Mouse (Mus musculus): Measurements from ENCODE around the gene Cobl. TPM values are rescaled to one million over a fixed set of nuclear protein-coding genes. Genes with fewer than 3 reads are reported as not detected.
A peak's percentile ranks its signal among the peaks of the same experiment; 100 is the strongest.

Gene Cobl
- total RNA-seq, 1 experiment, result 36.5 TPM

DNA sequence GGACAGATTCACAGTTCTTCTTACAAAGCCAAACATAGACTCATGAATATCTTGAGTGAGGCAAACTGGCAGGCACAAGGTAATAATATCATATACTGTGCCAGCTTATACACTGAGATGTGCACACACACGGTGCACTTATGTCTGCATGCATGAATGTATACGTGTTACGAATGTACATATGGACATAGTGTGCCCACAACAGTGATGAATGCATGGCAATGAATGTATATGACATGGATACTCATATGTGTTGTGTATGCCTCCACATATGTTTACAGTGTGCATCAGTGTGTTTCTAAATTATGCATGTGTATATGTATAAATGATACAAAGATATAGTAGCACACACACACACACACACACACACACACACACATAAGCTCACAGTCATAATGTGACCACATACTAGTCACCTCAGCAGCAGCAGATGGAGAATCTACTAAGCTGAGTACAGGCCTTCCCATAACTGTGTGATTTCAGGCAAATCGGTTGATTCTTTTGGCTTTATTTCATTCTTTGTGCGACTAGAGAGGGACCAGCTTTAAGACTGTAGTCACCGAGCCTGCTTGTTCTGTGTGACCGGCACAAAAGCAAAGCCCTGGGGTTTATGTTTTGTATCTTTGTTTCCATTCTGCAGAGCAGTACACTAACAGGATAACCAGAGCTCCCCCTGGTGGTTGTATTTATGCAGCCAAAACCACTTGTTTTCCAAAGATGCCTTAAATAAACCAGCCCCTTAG, 173.7 kb downstream of the Cobl start:
- Histone ChIP-seq H3K27ac (ENCODE audit: insufficient read depth, low read depth, low read length, poor library complexity, severe bottlenecking) (no peak overlapping the region), H3K36me3 (ENCODE audit: control insufficient read depth, insufficient read depth, low read length, poor library complexity, severe bottlenecking) (peaks cover 5% of the 10 kb centered on the region; the same call in 1 of the 2 replicates), H3K4me1 (ENCODE audit: control insufficient read depth in 2 of 2, insufficient read depth in 2 of 2, low read length in 2 of 2, poor library complexity in 1 of 2) (no peaks in the 10 kb centered on the region; a peak in 1 of 4 replicates), H3K9ac (ENCODE audit: insufficient read depth, low read depth, low read length, poor library complexity, severe bottlenecking) (no peak overlapping the region), H3K9me3 (ENCODE audit: control insufficient read depth, insufficient read depth, low read depth, low read length) (no peaks in the 10 kb centered on the region), H3K4me3 (ENCODE audit: insufficient read depth in 1 of 2, low read depth in 1 of 2, low read length in 2 of 2, poor library complexity in 1 of 2, severe bottlenecking in 1 of 2) (no peak overlapping the region)
- TF ChIP-seq ZC3H11A (IDR thresholded peaks at IDR 0.05; ENCODE audit: borderline replicate concordance, low read depth, low read length) (0 out of 2 replicates have a peak, but pooled peaks have one; percentile 30), ZNF384 (IDR thresholded peaks at IDR 0.05; ENCODE audit: low read depth, low read length) (no peak)
- peak; percentile 62 for DNase-seq (ENCODE audit: low read depth, low spot score)
- in situ Hi-C loops (cut with MboI; ENCODE audit: low sequenced_read_pairs in 2 of 2, unreplicated experiment in 2 of 2), result no loop called here

DNA sequence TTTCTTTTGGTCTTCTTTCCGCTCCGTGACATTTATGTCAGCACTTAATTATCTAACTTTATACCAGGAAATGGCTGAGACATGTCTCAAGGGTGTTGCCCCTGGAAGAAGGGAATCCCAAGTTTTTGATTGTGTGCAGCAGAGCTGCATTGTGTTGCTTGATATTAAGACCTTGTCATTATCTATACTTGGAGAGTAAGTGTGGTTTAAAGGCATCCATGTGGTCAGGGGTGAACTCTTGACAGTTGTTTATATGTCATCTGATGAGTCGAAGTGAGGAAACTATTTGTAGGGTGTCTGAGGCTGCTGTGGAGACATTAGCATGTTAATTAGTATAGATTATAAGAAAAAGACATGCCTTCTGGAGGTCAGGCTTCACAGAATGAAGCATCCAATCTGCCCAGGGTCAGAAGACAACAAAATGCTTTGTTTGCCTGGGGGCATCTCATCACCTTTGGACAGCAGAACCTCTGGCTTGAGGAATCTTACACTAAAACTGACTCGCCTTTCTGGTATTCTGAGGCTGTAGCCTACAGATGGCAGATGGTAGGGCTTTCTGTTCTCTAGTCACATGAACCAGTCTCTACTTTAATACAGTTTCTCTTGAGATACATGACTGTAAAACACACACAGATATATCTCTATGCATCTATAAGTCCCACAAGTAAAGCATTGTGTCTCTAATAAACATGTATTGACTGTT, 179.3 kb downstream of the Cobl start:
- no peak overlapping the region for H3K9ac ChIP-seq (ENCODE audit: insufficient read depth, low read depth, low read length, poor library complexity, severe bottlenecking)
- TF ChIP-seq CHD2 (IDR thresholded peaks at IDR 0.05; ENCODE audit: low read depth, low read length), result no peak
- TF ChIP-seq ZNF384 (IDR thresholded peaks at IDR 0.05; ENCODE audit: low read depth, low read length), result no peak
- TF ChIP-seq HCFC1 (IDR thresholded peaks at IDR 0.05; ENCODE audit: borderline replicate concordance, insufficient read depth, low read length), result no peak
- TF ChIP-seq MAFK (IDR thresholded peaks at IDR 0.05; ENCODE audit: insufficient read depth, low read depth, low read length), result no peak
- TF ChIP-seq ZC3H11A (IDR thresholded peaks at IDR 0.05; ENCODE audit: borderline replicate concordance, low read depth, low read length), result no peak
- DNase-seq (ENCODE audit: low read depth, low spot score), result no peak
- H3K27ac ChIP-seq (ENCODE audit: insufficient read depth, low read depth, low read length, poor library complexity, severe bottlenecking), result no peak overlapping the region
- H3K9me3 ChIP-seq (ENCODE audit: control insufficient read depth, insufficient read depth, low read depth, low read length), result no peaks in the 10 kb centered on the region
- no peak overlapping the region for H3K4me3 ChIP-seq (ENCODE audit: insufficient read depth in 1 of 2, low read depth in 1 of 2, low read length in 2 of 2, poor library complexity in 1 of 2, severe bottlenecking in 1 of 2)
- in situ Hi-C loops (cut with MboI; ENCODE audit: low sequenced_read_pairs in 2 of 2, unreplicated experiment in 2 of 2), result no loop called here
- H3K4me1 ChIP-seq (ENCODE audit: control insufficient read depth in 2 of 2, insufficient read depth in 2 of 2, low read length in 2 of 2, poor library complexity in 1 of 2), result no peaks in the 10 kb centered on the region
- H3K36me3 ChIP-seq (ENCODE audit: control insufficient read depth, insufficient read depth, low read length, poor library complexity, severe bottlenecking), result peaks cover 5% of the 10 kb centered on the region; the same call in 1 of the 2 replicates

DNA sequence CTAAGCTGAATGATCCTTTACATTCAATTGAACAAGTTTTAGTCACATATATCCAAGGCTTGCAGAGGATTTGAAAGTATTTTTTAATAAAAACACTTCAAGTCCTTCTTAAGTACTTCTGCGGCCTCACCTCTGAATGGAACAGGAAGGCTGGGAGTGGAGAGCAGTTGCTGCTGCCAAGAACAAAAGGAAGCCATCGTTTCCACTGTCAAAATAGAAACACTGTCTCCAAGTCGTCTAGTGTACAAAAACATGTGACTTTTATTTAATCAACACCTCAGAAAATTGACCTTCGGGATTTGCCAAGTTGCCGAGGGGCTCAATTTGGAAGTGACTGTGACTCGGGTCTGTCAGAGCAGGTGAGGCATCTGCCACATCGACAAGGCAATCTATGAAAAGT, 184.0 kb downstream of the Cobl start:
- Histone ChIP-seq H3K4me3 (ENCODE audit: insufficient read depth in 1 of 2, low read depth in 1 of 2, low read length in 2 of 2, poor library complexity in 1 of 2, severe bottlenecking in 1 of 2) (no peak overlapping the region), H3K9ac (ENCODE audit: insufficient read depth, low read depth, low read length, poor library complexity, severe bottlenecking) (no peak overlapping the region), H3K4me1 (ENCODE audit: control insufficient read depth in 2 of 2, insufficient read depth in 2 of 2, low read length in 2 of 2, poor library complexity in 1 of 2) (no peaks in the 10 kb centered on the region), H3K36me3 (ENCODE audit: control insufficient read depth, insufficient read depth, low read length, poor library complexity, severe bottlenecking) (no peaks in the 10 kb centered on the region), H3K27ac (ENCODE audit: insufficient read depth, low read depth, low read length, poor library complexity, severe bottlenecking) (no peak overlapping the region), H3K9me3 (ENCODE audit: control insufficient read depth, insufficient read depth, low read depth, low read length) (no peaks in the 10 kb centered on the region)
- no peak for TF ChIP-seq ZC3H11A (IDR thresholded peaks at IDR 0.05; ENCODE audit: borderline replicate concordance, low read depth, low read length)
- TF ChIP-seq ZNF384 (IDR thresholded peaks at IDR 0.05; ENCODE audit: low read depth, low read length), result no peak
- TF ChIP-seq MAFK (IDR thresholded peaks at IDR 0.05; ENCODE audit: insufficient read depth, low read depth, low read length), result no peak
- no peak for DNase-seq (ENCODE audit: low read depth, low spot score)
- in situ Hi-C loops (cut with MboI; ENCODE audit: low sequenced_read_pairs in 2 of 2, unreplicated experiment in 2 of 2), result no loop called here

DNA sequence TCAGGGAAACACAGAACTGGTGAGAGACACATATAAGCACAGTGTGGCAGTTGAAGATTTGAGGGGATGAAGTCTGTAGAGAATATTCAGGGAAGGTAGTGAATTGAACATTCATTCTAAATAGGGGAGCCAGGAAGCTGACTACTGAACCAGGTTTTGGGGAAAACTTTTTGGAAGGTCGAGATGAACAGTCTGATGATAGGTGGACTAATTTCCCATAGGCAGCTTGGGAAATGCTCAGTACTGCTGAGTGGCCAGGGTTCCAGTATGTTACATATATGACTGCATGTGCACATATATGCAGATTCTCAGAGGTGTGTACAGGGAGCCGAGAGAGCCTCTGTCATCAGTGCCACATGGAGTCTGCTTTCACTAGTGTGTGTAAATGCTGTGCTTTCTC, 190.5 kb downstream of the Cobl start:
- no peak for TF ChIP-seq MAFK (IDR thresholded peaks at IDR 0.05; ENCODE audit: insufficient read depth, low read depth, low read length)
- TF ChIP-seq ZNF384 (IDR thresholded peaks at IDR 0.05; ENCODE audit: low read depth, low read length), result no peak
- TF ChIP-seq ZC3H11A (IDR thresholded peaks at IDR 0.05; ENCODE audit: borderline replicate concordance, low read depth, low read length), result no peak
- no peak for TF ChIP-seq HCFC1 (IDR thresholded peaks at IDR 0.05; ENCODE audit: borderline replicate concordance, insufficient read depth, low read length)
- TF ChIP-seq CHD2 (IDR thresholded peaks at IDR 0.05; ENCODE audit: low read depth, low read length), result no peak
- no peaks in the 10 kb centered on the region for H3K9me3 ChIP-seq (ENCODE audit: control insufficient read depth, insufficient read depth, low read depth, low read length)
- DNase-seq (ENCODE audit: low read depth, low spot score), result no peak
- H3K27ac ChIP-seq (ENCODE audit: insufficient read depth, low read depth, low read length, poor library complexity, severe bottlenecking), result no peak overlapping the region
- no peaks in the 10 kb centered on the region for H3K4me1 ChIP-seq (ENCODE audit: control insufficient read depth in 2 of 2, insufficient read depth in 2 of 2, low read length in 2 of 2, poor library complexity in 1 of 2)
- H3K36me3 ChIP-seq (ENCODE audit: control insufficient read depth, insufficient read depth, low read length, poor library complexity, severe bottlenecking), result no peaks in the 10 kb centered on the region
- in situ Hi-C loops (cut with MboI; ENCODE audit: low sequenced_read_pairs in 2 of 2, unreplicated experiment in 2 of 2), result no loop called here
- H3K9ac ChIP-seq (ENCODE audit: insufficient read depth, low read depth, low read length, poor library complexity, severe bottlenecking), result no peak overlapping the region
- no peak overlapping the region for H3K4me3 ChIP-seq (ENCODE audit: insufficient read depth in 1 of 2, low read depth in 1 of 2, low read length in 2 of 2, poor library complexity in 1 of 2, severe bottlenecking in 1 of 2)
